Mouse (Mus musculus): ENCODE measurements around the gene Ift20.
"Not testable (repeated sequence)": the region's sequence is repeated elsewhere in the genome, so short reads cannot be mapped to it uniquely, and the experiment has no call there.

The Ift20 gene

DNA sequence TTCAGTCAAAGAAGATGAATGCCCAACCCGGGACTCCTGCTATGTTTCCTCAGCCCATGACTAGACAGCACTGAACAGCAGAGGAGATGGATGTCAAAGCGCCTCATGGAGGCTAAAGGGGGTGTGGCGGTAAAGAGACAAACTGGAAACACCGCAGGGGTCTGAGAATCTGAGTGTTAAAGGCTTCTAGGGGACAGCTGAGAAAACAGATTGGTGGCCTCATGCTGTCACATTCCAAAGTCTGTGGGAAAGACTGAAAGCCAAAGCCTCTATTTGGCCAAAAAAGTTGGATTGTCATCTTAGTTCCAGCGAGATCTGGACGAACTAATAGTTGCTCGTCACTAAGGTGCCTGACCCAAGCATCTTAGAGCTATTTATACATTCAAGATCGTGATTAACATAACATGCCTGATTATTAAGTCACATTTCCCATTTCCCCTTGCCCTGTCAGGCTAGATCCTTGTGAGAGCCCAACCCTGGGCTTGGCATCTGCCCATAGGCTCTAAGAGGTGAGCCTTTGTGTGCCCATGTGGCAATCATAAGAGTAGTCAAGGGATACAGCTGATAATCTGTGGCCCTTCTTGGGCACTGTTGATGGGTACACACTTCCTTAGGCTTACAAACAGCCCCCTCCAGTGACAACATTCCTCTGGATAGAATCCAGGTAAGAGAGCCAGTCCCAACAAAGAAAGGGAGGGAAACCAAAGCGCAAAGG lies 12.8 kb upstream of the Ift20 start:
- DNase-seq = no peak

DNA sequence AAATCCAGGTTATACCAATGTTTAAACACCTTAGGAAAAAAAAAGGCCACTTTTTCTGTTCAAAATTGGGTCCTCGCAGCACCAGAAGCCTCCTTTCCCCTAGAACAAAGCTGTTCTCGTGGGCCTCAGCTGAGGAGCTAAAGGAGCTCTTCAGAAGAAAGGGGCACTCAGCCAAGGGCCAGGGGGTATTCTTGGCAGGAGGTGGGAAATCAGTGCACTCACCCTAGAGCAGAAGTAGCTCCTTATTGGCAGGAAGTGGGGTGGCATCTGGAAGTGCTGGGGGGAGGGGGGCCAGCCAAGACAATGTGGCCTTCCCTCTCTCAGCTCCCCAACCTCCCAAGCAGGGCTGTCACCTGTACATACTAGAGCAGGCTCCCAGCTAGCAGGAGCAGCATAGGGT lies 11.3 kb upstream of the Ift20 start:
- DNase-seq = no peak

DNA sequence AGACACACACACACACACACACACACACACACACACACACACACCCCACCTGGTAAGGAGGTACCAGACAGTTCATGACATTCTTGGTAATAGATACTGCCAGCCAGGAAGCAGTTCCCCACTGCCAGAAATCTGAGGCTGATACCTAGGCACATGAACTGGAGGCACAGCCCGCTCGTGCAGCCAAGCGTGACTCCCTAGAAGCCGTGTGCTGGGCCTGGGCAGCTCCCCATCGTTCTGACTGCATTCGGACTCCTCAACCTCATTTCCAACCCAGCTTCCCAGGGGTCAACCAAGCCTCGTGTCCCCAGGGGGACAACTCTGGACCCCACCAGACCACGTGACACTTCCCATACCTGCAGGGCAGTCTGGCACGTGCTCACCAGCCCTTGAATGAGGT lies 7.4 kb upstream of the Ift20 start:
- DNase-seq = no peak

DNA sequence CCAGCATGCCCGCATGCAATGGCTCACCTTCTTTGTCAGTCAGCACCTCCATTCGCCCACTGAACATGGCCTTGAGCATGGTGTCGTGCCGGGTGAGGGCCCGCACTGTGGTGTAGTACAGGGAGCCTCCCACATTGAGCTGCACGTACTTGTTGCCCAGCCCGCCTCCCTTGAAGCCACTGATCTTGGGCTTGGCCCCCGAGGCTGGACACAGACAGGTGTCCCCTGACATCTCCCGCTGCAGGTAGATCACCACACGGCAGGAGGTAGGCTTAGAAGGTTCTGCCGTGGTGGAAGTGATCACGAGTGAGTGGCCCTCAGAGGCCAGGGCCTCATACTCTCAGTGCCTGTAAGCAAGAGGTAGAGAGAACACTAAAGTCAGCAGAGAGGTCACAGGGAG lies 6.2 kb upstream of the Ift20 start:
- no peak for DNase-seq

DNA sequence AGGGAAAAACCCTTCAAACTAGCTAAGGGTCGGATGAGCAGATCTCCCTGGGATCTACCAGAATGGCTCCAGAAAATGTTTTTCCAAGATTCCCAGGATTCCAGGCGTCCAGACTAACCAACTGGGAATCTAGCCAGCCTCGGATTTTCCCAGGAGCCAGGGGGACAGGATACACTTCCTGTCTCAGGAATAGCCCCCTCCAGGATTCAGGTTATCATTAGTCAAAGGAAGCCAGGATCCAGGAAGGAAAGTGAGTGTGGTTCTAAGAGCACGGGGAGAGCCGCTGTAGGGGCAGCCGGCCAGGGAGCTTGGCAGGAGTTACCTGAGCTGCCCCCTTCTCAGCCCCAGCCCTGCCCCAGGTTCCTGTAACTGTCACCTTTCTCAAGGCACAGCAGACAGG lies 5.1 kb upstream of the Ift20 start:
- DNase-seq = peak; percentile 49

DNA sequence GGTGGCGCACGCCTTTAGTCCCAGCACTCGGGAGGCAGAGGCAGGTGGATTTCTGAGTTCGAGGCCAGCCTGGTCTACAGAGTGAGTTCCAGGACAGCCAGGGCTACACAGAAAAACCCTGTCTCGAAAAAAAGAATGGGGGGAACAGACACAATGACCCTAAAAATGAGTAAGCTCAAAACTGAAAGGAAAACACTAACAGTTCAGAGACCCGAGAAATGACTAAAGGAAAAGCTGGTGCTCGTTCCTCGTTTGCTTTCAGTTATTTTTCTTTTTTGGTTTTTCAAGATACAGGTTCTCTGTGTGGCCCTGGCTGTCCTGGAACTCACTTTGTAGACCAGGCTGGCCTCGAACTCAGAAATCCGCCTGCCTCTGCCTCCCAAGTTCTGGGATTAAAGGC lies 4.6 kb upstream of the Ift20 start:
- DNase-seq = not testable (repeated sequence)

DNA sequence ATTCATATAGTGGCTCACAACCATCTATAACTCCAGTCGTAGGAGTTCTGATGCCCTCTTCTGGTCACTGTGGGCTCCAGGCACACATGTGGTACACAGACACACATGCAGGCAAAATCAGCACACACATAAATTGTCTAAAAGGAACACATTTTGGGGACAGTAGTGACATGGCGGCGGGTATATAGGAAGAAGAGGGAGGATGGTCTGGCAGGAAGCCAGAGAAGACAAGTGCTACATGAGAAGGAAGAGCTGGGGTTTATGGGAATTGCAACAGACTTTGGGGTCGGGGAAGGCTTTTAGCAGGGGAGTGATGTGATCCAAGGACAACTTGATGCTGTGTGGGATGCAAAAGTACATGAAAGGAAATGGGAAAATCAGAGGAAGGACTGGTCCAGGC lies 1.6 kb upstream of the Ift20 start:
- no peak for DNase-seq

DNA sequence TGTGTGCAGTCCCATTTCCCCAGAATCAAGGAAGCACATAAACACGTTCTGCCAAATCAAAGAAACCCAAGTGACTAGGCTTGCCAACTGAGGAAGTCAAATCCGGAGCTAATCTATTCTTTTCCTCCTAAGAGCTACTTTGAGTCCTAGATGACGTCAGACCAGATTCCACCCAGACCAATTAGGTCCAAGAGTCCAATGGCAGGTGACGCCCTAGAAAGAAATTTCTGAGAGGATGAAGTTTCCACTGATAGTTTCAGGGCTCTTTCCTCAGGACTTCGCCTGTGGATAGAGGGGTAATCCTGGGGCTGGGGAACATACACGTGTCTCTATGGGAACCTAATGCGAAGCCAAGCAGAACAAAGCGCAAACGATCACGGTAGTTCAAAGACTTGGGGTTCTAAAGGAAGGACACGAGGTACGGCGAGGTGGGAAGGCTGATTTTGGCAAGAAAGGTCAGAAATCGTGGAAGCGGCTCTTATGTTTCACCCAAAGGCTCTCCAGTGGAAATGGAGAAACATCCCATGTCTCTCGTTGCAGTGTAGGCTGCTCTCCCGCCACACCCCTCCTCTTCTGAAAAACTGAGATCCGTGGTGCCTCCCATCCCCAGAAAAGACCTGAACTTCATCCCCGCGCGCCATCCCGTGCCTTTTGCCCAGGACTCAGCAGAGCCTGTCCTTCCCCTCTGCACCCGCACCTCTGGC lies 633 bp upstream of the Ift20 start:
- peak; percentile 54 for DNase-seq

DNA sequence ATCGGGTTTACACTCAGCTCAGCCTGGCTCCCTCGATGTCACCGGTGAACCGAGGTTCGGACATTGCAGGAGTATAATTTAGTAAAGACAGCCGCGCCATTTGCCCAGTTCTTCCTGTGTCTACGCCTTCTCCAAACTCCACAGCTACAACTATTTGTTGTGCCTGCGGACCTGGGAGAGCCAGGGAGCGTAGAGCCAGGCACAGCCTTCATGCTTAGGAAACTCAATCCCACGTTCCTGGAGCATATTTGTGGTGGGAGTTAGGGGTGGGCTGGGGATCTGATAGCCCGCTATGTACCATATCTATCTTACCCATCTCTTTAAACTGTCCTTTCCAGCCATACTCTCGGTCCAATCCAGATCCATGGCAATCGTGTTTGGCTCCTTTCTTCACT lies 526 bp downstream of the Ift20 start:
- DNase-seq = no peak

DNA sequence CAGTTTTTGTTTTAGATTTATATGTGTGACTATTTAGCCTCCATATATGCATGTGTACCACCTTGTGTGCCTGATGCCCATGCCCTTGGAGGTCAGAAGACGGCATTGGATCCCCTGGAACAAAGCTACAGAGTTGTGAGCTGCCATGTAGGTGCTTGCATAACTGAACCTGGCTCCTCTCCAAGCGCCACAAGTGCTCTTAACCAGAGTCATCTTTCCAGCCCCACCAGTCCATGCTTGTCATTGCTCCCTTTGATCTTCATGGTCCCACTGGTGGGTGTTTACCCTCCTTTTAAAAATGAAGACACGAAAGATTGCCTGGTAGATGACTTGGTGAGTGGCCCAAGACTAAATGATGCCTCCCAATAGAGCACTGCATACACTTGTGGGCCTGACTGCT lies 4.2 kb downstream of the Ift20 start:
- DNase-seq = no peak

DNA sequence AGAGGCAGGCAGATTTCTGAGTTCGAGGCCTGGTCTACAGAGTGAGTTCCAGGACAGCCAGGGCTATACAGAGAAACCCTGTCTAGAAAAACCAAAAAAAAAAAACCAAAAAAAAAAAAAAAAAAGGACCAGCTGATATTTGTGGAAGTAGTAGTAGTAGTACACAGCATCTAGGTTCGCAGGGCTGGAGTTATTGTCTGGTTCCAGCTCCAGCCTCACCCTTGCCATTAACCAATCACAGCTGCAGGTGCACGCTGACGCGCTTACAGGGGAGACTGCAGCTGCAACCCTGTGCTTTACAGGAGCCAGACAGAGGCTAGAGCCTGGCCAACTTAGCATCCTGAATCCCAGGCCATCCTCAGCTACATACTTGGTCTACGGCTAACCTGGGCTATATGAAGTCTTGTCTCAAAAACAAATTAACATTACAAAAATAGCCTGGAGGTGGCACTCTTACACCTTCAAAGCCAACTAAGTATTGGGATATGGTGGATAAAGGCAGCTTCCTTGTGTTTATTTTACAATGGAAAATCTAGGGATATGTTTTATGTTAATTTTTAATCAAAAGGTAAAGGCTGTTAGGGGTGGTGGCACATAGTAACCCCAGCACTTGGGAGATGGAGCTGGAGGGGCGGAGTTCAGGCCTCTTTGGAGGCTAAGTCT lies 8.4 kb downstream of the Ift20 start:
- DNase-seq = no peak

DNA sequence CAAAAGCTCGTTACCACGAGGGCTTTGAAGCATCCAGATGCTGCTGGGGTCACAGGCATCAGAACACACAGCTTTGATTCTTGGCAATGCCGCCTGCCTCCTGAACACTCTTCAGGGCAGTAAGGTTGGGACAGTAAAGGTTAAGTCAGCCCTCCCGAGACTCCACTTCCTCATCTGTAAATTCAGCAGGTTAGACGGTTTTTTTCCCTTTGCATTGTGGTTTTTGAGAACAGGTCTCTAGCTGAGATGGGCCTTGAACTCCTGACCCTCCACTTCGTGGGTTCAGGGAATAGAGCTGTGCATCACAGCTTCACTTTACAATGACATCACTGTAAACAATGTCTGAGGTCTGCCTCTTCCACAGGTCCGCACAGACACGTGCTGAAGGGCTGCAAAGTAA lies 9.0 kb downstream of the Ift20 start:
- DNase-seq = no peak

DNA sequence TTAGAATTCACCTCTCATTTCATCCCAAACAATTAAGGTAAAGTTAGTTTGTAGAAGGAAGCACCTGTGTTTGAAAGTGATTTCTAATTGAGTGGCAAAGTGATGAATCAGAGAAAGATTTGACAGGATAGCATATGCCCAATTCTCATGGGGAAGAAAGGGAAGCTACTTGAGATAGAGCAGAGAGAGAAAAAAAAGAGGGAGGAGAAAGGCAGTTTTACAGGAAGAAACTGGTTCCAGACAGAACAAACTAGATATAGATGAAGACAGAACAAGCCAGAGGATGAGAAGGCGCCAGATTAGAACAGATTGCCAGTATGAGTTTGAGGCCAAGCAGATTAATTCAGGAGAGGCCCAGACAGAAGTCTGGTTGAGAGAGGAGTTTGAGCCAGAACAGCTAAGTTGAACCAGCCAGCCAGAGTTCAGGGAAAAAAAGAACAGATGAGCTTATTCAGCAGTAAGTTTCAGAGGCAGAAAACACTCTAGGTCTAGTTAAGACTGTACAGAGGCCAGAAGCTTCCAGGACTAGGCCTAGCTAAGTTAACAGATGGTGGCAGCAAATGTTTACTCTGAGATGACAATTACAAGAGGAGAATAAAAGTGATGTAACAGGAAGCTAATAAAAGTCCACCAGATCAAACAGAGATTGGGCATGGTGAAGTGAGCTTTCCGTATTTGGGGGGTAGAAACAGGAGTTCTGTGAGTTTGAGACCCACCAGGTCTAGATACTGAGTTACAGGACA lies 11.7 kb downstream of the Ift20 start:
- no peak for DNase-seq

DNA sequence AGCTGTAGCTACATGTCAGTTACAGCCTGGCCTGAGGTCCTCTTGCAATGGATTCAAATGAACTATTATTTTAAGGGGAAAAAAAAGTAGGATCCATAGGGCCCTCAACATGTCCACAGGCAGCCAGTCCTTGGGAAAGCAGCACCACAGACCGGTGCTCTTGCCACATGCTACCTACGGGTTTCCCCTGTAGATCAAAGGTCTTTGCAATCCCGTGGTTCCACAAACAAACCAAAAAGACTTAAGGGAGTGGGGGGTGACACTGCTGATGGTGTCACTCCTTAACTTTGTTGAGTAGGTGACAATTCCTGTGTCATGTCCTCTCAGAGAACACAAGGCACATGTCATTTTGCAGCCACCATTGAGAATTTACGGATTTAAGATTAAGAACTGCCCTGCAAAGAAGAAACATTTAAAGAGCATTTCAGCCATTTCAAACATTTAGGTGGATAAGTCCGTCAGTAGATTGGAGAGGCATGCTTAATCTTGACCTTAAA lies 13.4 kb downstream of the Ift20 start:
- no peak for DNase-seq

DNA sequence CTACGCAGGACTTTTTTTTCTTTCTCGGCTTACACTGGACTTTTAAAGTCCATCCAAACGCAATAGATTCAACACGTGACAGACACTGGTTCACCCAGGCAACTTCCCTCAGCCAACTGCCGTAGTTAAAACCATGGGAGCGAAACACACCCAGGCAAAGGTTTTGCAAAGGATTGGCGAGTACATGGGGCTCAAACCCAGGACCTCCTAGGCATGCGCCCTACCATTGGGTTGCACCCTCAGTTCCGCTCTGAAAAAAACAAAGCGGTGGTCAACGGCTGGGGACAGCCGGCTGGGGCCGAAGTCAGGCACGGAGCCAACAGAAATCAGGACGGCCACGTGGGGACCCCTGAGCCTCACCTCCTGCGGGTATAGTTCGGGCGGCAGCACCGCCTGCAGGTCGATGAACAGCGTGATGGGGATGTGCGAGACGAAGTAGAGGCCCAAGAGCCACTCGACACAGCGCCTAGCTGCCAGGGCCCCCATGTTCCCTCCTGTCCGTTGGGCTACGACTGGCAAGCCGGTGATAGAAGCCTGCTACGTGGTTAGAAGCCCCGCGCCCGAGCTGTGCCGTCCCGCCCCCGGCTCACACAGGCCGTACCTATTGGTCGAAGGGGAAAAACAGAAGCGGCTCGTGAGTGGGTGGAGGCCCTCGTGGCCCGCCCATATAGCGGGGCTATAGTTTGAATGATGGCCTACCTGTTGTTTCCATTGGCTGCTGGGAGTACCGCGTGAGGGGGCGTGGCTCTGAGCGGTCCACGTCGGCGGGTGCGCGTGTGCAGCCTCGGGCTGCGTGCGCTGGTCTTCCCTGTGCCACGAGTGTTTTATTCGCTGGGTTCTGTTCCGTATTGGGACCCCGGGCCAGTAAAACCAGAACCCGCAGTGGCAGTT lies 14.3 kb downstream of the Ift20 start, which contains the start of gene Tmem97:
TSS of gene Tmem97 (minus strand) at position 610 of the 891 bp plus-strand sequence.
- peak; percentile 94 for DNase-seq

DNA sequence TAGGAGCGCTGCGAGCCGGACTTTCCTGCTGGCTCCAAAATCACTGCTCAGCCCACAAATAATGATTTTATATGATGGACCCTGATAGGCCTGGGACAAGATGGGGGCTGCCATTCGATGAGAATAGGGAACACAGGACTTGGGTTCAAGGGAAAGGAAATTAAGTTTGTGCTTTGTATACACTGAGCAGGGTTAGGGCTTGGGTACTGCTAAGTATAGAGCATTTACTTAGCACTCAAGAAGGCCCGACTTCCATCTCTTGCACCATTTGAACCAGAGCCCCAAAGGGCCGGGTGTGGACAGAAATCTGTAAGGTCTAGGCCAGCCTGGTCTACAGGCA lies 14.9 kb downstream of the Ift20 start:
- no peak for DNase-seq

DNA sequence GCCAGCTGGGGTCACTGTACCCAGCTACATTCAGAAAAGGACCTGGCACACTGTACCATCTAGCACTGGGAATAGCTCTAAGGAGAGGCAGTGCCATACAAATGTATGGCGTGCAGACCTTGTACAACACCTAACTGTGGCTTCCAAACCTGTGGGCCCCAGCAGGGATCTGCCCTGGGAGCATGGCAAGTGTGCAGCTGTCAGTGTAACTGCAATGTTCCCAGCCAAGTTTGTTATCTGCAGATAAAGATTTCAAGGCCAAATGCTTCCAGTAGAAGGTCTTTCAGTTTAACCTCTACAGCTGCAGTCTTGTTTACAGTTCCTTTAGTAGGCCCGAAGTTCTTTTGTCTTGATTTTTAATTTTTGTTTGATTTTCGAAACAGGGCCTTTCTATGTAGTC lies 19.5 kb downstream of the Ift20 start:
- no peak for DNase-seq

DNA sequence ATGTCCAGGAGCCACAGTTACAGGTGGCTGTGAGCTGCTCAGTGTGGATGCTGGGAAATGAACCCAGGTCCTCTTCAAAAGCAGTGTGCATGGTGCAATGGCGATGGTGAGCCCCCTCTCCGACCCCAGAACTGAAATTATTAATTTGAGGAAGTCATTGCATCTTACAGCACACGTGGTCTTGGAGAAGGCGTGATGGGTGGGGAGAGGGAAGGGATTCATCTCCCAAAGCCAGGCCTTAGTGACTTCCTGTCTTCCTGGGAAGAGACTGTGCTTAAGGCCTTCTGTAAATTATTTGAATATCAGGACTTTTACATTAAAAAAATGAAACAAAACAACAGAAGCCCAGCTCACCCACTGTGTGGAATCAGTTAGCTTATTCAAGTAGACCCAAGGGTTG lies 19.9 kb downstream of the Ift20 start:
- DNase-seq = no peak

DNA sequence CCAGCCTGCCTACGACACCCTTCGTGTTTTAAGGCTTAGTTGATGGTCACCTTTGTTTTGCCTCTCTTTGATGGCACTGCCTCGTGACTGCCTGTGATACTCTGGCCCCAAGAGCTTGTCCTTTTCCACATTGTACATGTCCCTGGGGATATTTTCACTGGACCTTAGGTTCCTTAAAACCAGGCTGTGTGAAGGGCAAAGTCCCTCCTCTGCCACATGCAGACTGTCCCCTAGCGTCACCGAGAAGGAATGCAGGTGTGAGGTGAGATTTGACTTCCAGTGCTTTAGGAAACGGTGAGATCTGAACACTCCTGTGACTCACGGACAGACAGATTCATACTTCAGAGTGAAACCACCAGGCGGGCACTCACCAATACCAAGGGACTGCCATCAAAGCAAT lies 21.1 kb downstream of the Ift20 start:
- peak; percentile 61 for DNase-seq

DNA sequence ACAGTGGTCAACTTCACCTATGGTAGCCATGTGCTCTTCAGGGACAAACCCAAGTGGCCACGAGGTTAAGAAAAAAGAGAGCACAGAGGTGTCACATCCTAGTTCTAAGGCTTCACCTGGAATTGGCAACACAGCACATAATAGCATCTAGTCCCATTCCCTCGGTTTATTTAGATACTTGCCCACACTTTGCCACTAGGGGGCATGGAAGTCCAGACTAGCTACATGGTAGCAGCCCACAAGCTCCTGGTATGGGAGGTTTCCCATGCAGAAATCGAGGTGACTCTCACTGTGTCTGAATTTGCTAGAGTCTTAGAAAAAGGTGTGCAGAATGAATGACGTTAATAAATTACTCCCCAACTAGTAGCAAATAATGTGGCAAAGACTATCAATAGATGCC lies 24.3 kb downstream of the Ift20 start:
- DNase-seq = peak; percentile 73

DNA sequence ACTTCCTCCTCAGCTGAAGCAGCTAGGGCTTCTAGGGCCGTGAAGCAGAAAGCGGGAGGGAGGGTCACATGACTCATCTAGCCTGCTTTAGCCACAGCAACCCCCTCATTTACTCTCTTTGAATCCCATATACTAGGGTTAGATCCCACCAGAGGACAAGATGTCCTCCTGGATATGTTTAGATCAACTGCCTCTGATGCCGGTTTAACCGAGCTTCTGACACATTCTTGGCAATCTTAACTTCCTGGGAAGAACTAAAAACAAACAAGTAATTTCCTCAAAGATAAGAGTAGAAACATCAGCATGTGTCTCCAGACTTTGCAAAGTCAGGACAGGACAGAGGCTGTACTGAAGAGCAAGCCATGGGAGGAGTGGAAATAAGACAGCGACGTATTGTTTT lies 30.6 kb downstream of the Ift20 start:
- DNase-seq = peak; percentile 31

DNA sequence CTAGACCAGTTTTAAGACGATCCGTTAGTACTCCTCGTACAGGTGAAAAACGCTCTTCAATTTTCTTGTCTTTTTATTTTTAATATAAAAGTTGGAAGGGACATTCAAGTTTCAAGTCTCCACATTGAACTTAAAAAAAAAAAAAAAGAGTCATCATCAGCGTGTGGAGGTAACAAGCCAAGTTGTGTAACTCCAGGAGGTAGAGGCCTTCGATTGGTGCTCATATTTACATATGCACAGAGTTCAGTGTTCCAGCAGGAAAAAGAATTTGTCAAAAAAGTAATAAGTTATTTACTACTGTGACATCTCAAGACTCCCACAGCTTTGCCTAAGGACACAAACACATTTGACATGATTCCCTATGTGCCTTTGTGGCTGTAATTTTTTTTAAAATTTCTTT lies 31.5 kb downstream of the Ift20 start:
- no peak for DNase-seq
